Mouse (Mus musculus): ENCODE measurements around the gene Grid1. TPM values are rescaled to one million over a fixed set of nuclear protein-coding genes. Genes with fewer than 3 reads are reported as not detected.

The Grid1 gene
- polyA plus RNA-seq, 1 experiment from 2014 or later = 0.26 TPM

- Histone ChIP-seq H3K4me1 (ENCODE audit: control insufficient read depth, insufficient read depth, low read length) (peaks cover 4% of the 10 kb centered on the region), H3K27me3 (ENCODE audit: control insufficient read depth, insufficient read depth, low read length) (no peaks in the 10 kb centered on the region), H3K9ac (ENCODE audit: low read length) (no peak overlapping the region), H3K9me3 (replicated peaks; ENCODE audit: control insufficient read depth, low read length) (no peaks in the 10 kb centered on the region), H3K27ac (ENCODE audit: low read length) (no peak overlapping the region), H3K4me3 (ENCODE audit: low read length) (no peak overlapping the region), H3K36me3 (ENCODE audit: control insufficient read depth, insufficient read depth) (no peaks in the 10 kb centered on the region), H3K4me2 (ENCODE audit: low read depth, low read length) (no peak overlapping the region)
- peak; percentile 37 for ATAC-seq (replicated peaks; ENCODE audit: extremely low read depth, insufficient read depth, low FRiP score)
- 44% methylated on average over 4 of the region's 4 CpGs for WGBS
Measured at GRCm38 (mm10) chr14:35096085-35096484, 276.2 kb downstream of the Grid1 start.

DNA sequence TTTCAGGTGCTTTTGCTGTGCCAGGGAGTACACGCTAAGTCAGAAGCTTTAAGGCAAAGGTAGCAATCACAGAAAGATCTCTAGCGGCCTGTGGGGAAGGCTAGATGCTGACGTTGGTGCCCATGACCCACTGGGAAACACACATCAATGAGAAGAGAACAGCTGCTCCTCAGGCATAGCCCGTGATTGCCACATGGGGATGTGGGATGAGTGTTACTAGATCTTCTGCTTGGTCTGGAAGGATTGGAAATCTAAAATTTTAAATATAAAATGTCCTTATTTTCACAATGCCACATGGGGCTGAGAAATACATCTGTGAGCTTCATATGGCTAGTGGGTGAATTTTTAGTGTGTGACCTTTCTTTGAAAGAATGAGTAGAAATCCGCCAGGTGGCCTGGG, 277.3 kb downstream of the Grid1 start:
- WGBS = 77% methylated on average over 5 of the region's 5 CpGs
- Histone ChIP-seq H3K4me3 (ENCODE audit: low read length) (no peak overlapping the region), H3K36me3 (ENCODE audit: control insufficient read depth, insufficient read depth) (no peaks in the 10 kb centered on the region), H3K4me1 (ENCODE audit: control insufficient read depth, insufficient read depth, low read length) (peaks cover 4% of the 10 kb centered on the region), H3K9ac (ENCODE audit: low read length) (no peak overlapping the region), H3K27ac (ENCODE audit: low read length) (no peak overlapping the region), H3K4me2 (ENCODE audit: low read depth, low read length) (no peak overlapping the region), H3K27me3 (ENCODE audit: control insufficient read depth, insufficient read depth, low read length) (no peaks in the 10 kb centered on the region), H3K9me3 (replicated peaks; ENCODE audit: control insufficient read depth, low read length) (no peaks in the 10 kb centered on the region)
- no peak for ATAC-seq (replicated peaks; ENCODE audit: extremely low read depth, insufficient read depth, low FRiP score)

DNA sequence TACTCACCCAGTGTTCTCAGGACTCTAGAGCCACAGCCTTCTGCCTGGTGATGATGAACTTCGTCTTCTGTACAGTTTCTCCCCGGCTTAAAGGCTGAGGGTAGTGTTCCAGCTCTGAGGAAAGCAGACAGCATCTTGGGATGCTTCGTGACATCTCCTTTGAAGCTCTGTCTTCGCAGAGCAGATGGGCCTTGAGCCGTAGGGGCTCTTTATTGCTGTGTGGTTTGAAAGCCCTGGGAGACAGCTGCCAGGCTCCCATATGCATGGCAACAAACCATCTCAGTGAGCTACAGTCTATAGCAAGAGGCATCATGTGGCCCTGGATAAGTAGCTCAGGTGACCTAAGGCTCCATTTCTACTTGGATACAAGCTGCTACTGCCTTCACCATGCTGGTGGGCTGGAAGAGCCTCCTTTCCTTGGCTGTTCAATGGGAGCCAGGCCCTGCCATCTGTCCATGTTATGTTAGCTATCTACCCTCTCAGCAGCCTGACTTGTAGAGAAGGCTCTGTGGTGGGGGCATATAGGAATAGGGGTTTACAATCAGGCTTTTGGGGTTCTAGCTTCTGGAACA, 283.8 kb downstream of the Grid1 start:
- Histone ChIP-seq H3K4me2 (ENCODE audit: low read depth, low read length) (no peak overlapping the region), H3K4me1 (ENCODE audit: control insufficient read depth, insufficient read depth, low read length) (no peaks in the 10 kb centered on the region), H3K4me3 (ENCODE audit: low read length) (no peak overlapping the region), H3K9ac (ENCODE audit: low read length) (no peak overlapping the region), H3K9me3 (replicated peaks; ENCODE audit: control insufficient read depth, low read length) (no peaks in the 10 kb centered on the region), H3K27ac (ENCODE audit: low read length) (no peak overlapping the region), H3K36me3 (ENCODE audit: control insufficient read depth, insufficient read depth) (no peaks in the 10 kb centered on the region), H3K27me3 (ENCODE audit: control insufficient read depth, insufficient read depth, low read length) (no peaks in the 10 kb centered on the region)
- no peak for ATAC-seq (replicated peaks; ENCODE audit: extremely low read depth, insufficient read depth, low FRiP score)
- WGBS = 84% methylated on average over 5 of the region's 5 CpGs

GRCm38 (mm10) chr14:35107596-35107995, 287.7 kb downstream of the Grid1 start:
- Histone ChIP-seq H3K4me3 (ENCODE audit: low read length) (no peak overlapping the region), H3K9me3 (replicated peaks; ENCODE audit: control insufficient read depth, low read length) (no peaks in the 10 kb centered on the region), H3K4me1 (ENCODE audit: control insufficient read depth, insufficient read depth, low read length) (no peaks in the 10 kb centered on the region), H3K27me3 (ENCODE audit: control insufficient read depth, insufficient read depth, low read length) (no peaks in the 10 kb centered on the region), H3K9ac (ENCODE audit: low read length) (no peak overlapping the region), H3K36me3 (ENCODE audit: control insufficient read depth, insufficient read depth) (no peaks in the 10 kb centered on the region), H3K27ac (ENCODE audit: low read length) (no peak overlapping the region), H3K4me2 (ENCODE audit: low read depth, low read length) (no peak overlapping the region)
- 83% methylated on average over 3 of the region's 3 CpGs for WGBS
- no peak for ATAC-seq (replicated peaks; ENCODE audit: extremely low read depth, insufficient read depth, low FRiP score)

GRCm38 (mm10) chr14:35110928-35111327, 291.0 kb downstream of the Grid1 start:
- H3K9ac ChIP-seq (ENCODE audit: low read length) = no peak overlapping the region
- 59% methylated on average over 1 of the region's 1 CpGs for WGBS
- no peak for ATAC-seq (replicated peaks; ENCODE audit: extremely low read depth, insufficient read depth, low FRiP score)
- H3K4me2 ChIP-seq (ENCODE audit: low read depth, low read length) = no peak overlapping the region
- no peaks in the 10 kb centered on the region for H3K27me3 ChIP-seq (ENCODE audit: control insufficient read depth, insufficient read depth, low read length)
- no peak overlapping the region for H3K27ac ChIP-seq (ENCODE audit: low read length)
- no peaks in the 10 kb centered on the region for H3K9me3 ChIP-seq (replicated peaks; ENCODE audit: control insufficient read depth, low read length)
- no peaks in the 10 kb centered on the region for H3K4me1 ChIP-seq (ENCODE audit: control insufficient read depth, insufficient read depth, low read length)
- H3K36me3 ChIP-seq (ENCODE audit: control insufficient read depth, insufficient read depth) = no peaks in the 10 kb centered on the region
- H3K4me3 ChIP-seq (ENCODE audit: low read length) = no peak overlapping the region

GRCm38 (mm10) chr14:35112327-35113275, 292.7 kb downstream of the Grid1 start:
- Histone ChIP-seq H3K4me1 (ENCODE audit: control insufficient read depth, insufficient read depth, low read length) (no peaks in the 10 kb centered on the region), H3K9ac (ENCODE audit: low read length) (no peak overlapping the region), H3K4me3 (ENCODE audit: low read length) (no peak overlapping the region), H3K27ac (ENCODE audit: low read length) (no peak overlapping the region), H3K36me3 (ENCODE audit: control insufficient read depth, insufficient read depth) (no peaks in the 10 kb centered on the region), H3K4me2 (ENCODE audit: low read depth, low read length) (no peak overlapping the region), H3K27me3 (ENCODE audit: control insufficient read depth, insufficient read depth, low read length) (no peaks in the 10 kb centered on the region), H3K9me3 (replicated peaks; ENCODE audit: control insufficient read depth, low read length) (no peaks in the 10 kb centered on the region)
- WGBS = 54% methylated on average over 11 of the region's 11 CpGs
- no peak for ATAC-seq (replicated peaks; ENCODE audit: extremely low read depth, insufficient read depth, low FRiP score)

- H3K9ac ChIP-seq (ENCODE audit: low read length) = no peak overlapping the region
- no peaks in the 10 kb centered on the region for H3K36me3 ChIP-seq (ENCODE audit: control insufficient read depth, insufficient read depth)
- H3K9me3 ChIP-seq (replicated peaks; ENCODE audit: control insufficient read depth, low read length) = no peaks in the 10 kb centered on the region
- no peak overlapping the region for H3K4me3 ChIP-seq (ENCODE audit: low read length)
- ATAC-seq (replicated peaks; ENCODE audit: extremely low read depth, insufficient read depth, low FRiP score) = no peak
- no peak overlapping the region for H3K27ac ChIP-seq (ENCODE audit: low read length)
- WGBS = 65% methylated on average over 2 of the region's 2 CpGs
- H3K4me2 ChIP-seq (ENCODE audit: low read depth, low read length) = no peak overlapping the region
- no peaks in the 10 kb centered on the region for H3K27me3 ChIP-seq (ENCODE audit: control insufficient read depth, insufficient read depth, low read length)
- H3K4me1 ChIP-seq (ENCODE audit: control insufficient read depth, insufficient read depth, low read length) = no peaks in the 10 kb centered on the region
Measured at GRCm38 (mm10) chr14:35113276-35113645, 293.4 kb downstream of the Grid1 start.

DNA sequence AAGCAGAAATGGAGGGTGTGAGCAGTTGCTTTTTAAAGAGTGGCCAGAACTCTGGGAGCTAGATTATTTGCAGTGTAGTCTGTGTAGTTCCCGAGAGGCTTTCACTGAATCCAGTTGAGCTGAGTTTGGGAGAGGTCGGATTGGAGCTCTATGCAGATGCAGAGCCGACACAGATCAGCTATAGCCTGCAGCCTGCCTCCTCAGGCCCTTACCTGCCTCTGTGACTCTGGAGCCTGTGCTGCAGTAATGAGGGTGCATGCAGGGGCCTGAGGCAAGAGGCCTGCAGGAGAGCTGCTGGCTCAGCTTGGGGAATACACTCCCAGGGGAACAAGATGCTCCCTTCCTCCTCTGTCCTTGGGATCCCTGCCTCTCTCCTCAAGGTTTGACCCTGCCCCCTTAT, 296.0 kb downstream of the Grid1 start:
- Histone ChIP-seq H3K9ac (ENCODE audit: low read length) (no peak overlapping the region), H3K27ac (ENCODE audit: low read length) (no peak overlapping the region), H3K36me3 (ENCODE audit: control insufficient read depth, insufficient read depth) (no peaks in the 10 kb centered on the region), H3K4me3 (ENCODE audit: low read length) (no peak overlapping the region), H3K4me1 (ENCODE audit: control insufficient read depth, insufficient read depth, low read length) (no peaks in the 10 kb centered on the region), H3K9me3 (replicated peaks; ENCODE audit: control insufficient read depth, low read length) (no peaks in the 10 kb centered on the region), H3K27me3 (ENCODE audit: control insufficient read depth, insufficient read depth, low read length) (0 out of 2 replicates have a peak, but pooled peaks cover 3% of the 10 kb centered on the region), H3K4me2 (ENCODE audit: low read depth, low read length) (no peak overlapping the region)
- WGBS = 53% methylated on average over 3 of the region's 3 CpGs
- ATAC-seq (replicated peaks; ENCODE audit: extremely low read depth, insufficient read depth, low FRiP score) = no peak

- no peak for ATAC-seq (replicated peaks; ENCODE audit: extremely low read depth, insufficient read depth, low FRiP score)
- WGBS = 30% methylated on average over 2 of the region's 2 CpGs
- H3K9me3 ChIP-seq (replicated peaks; ENCODE audit: control insufficient read depth, low read length) = no peaks in the 10 kb centered on the region
- 0 out of 2 replicates have a peak, but pooled peaks cover 3% of the 10 kb centered on the region for H3K27me3 ChIP-seq (ENCODE audit: control insufficient read depth, insufficient read depth, low read length)
- no peak overlapping the region for H3K4me3 ChIP-seq (ENCODE audit: low read length)
- H3K4me1 ChIP-seq (ENCODE audit: control insufficient read depth, insufficient read depth, low read length) = no peaks in the 10 kb centered on the region
- H3K4me2 ChIP-seq (ENCODE audit: low read depth, low read length) = no peak overlapping the region
- H3K9ac ChIP-seq (ENCODE audit: low read length) = no peak overlapping the region
- H3K36me3 ChIP-seq (ENCODE audit: control insufficient read depth, insufficient read depth) = no peaks in the 10 kb centered on the region
- H3K27ac ChIP-seq (ENCODE audit: low read length) = no peak overlapping the region
Measured at GRCm38 (mm10) chr14:35120089-35120488, 300.2 kb downstream of the Grid1 start.
